Mouse (Mus musculus): ENCODE measurements around the gene Zg16. TPM values are rescaled to one million over a fixed set of nuclear protein-coding genes. Genes with fewer than 3 reads are reported as not detected.

Zg16 gene
- total RNA-seq, 2 experiments from 2014 or later = not detected

DNA sequence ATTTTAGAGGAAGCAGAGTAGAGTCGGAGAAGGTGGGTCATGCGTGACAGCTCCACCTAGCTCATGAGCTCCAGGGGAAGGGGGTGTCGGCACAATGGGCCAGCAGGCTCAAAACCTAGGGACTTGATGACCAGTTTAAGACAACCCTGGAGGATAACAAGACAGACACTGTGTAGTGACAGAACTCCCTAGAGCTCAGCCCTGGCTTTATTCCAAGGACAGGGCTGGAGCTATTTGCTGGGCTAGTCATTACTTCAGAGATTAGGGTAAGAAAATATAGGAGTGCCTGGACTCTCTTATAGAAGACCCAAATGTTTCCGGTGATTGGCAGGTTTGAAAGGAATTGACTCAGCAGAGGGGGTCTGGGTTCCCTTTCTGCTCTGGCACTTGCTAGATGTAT, 13.9 kb downstream of the Zg16 start:
- DNase-seq = no peak

GRCm38 (mm10) chr7:127070871-127071413, 16.2 kb downstream of the Zg16 start:
- DNase-seq = no peak

DNA sequence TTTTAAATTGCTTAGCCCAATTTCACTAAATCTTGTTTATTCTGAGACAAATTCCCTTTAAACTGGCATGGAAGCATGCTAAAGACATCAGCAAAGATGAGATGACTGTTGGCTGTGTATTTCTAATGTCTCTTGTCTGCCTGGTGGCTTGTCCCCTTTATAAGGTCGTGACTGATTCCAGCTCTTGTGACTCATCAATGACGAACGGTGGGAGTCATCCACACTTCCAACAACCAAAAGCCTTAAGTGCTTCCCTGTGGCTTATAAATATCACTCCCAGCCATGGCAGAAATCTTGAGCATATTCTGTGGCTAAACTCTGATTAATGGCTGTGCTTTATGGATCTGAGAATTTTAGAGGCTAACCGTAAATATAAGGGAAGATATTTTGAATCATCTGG, 20.8 kb downstream of the Zg16 start:
- DNase-seq = no peak

- DNase-seq = no peak
Observed at GRCm38 (mm10) chr7:127065538-127065937, 21.6 kb downstream of the Zg16 start.

GRCm38 (mm10) chr7:127055026-127055585, 32.0 kb downstream of the Zg16 start:
- no peak for DNase-seq

- peak; percentile 92 to 97 for DNase-seq
Observed at GRCm38 (mm10) chr7:127041851-127042672, 45.1 kb downstream of the Zg16 start, which contains the start of gene Kif22. Gene Kif22 (minus strand): TSS chr7:127042471.

GRCm38 (mm10) chr7:127031244-127031643, 55.9 kb downstream of the Zg16 start:
- no peak for DNase-seq

DNA sequence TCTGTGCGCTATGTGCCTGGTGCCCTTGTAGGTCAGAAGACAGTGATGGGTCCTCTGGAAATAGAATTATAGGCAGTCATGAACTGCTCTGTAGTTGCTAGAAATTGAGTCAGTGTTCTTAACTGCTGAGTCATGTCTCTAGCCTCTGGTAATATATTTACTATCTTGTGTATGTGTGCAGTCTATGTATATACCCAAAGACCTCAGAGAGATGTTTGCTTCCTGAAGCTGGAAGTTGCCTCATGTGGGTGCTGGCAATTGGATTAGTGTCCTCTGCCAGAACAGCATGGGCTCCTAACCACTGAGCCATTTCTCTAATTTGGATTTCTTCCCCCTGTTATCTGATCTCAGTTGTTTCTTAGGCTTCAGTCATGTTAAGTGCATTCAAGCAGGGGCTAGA, 57.0 kb downstream of the Zg16 start:
- DNase-seq = no peak

- no peak for DNase-seq
Observed at GRCm38 (mm10) chr7:127027885-127028284, 59.2 kb downstream of the Zg16 start.

DNA sequence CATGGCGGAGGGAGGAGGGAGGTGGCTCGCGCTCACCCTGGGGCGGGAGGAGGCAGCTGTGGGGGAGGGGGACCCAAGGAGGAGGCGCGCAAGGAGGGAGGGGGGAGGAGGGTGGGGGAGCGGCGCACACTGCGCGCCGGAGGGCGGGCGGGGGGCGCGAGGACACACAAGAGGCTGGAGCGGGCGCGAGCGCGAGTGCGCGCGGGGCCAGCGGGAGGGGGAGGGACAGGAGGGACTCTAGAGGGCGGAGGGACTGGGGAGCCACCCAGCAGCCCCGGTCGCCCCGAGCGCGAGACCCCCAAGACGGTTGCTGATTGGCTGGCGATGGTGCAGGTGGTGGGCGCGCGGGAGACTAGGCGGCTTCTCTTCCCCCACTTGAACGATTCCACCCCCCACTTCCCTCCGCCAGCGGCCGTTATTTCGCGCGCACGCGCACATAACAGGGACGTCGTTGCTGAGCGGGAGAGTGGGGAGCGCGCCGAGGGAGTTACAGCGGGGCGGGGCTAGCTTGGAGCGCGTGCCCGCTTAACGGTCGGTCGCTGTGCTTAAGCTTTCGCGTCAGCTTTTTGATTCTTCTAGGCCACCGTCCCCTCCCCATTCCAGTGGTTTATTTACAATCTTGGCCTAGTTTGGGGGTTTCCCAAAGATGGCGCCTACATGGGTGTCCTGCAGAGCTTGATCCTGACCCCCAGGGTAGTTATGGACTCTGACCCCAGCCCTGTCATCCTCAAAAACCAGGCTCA, 60.0 kb downstream of the Zg16 start, which contains the start of gene Maz:
Maz (minus strand) TSS at position 54 of the 743 bp plus-strand sequence.
- peak; percentile 100 for DNase-seq

DNA sequence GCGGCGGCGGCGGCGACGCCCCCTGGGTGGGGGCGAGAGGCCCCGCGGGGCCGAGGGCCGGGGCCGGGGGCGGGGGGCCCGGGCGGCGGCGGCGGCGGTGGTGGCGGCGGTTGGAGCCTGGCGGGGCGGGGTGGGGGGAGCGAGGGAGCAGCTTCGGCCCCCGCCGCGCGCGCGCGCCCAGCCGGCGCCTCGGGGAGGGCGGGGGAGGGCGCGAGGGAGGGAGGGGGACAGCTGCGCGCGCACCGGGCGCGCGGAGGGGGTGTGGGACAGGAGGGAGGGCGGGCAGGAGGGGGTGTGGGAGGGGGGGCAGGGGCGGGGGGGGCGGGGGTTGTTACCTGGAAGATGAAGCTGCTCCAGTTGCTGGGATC, 60.5 kb downstream of the Zg16 start:
- no peak for DNase-seq

DNA sequence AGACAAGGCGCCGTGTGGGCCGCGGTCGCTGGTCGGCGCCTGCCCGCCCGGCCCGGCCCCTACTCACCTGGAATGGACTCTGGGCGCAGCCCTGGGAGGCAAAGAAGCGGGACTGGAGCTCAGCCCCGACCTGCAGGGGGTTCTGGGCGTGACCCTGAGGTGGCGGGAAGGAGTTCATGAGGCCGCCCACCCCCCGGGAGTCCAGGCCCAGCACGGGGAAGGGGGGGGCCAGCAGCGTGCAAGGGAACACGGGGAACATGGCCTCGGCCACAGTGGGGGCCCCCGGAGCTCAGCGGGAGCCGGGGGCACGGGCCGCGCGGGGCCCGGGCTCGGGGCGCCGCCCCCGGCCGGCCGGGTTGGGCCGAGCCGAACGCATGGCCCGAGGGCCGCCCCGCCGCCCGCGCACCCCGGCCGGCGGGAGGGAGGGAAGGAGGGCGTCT, 60.9 kb downstream of the Zg16 start:
- peak; percentile 74 to 75 for DNase-seq

GRCm38 (mm10) chr7:127025556-127026160, 61.5 kb downstream of the Zg16 start:
- peak in 1 of 2 experiments; percentile 67 for DNase-seq

GRCm38 (mm10) chr7:127024755-127025555, 62.2 kb downstream of the Zg16 start:
- DNase-seq = peak; percentile 85 to 87

DNA sequence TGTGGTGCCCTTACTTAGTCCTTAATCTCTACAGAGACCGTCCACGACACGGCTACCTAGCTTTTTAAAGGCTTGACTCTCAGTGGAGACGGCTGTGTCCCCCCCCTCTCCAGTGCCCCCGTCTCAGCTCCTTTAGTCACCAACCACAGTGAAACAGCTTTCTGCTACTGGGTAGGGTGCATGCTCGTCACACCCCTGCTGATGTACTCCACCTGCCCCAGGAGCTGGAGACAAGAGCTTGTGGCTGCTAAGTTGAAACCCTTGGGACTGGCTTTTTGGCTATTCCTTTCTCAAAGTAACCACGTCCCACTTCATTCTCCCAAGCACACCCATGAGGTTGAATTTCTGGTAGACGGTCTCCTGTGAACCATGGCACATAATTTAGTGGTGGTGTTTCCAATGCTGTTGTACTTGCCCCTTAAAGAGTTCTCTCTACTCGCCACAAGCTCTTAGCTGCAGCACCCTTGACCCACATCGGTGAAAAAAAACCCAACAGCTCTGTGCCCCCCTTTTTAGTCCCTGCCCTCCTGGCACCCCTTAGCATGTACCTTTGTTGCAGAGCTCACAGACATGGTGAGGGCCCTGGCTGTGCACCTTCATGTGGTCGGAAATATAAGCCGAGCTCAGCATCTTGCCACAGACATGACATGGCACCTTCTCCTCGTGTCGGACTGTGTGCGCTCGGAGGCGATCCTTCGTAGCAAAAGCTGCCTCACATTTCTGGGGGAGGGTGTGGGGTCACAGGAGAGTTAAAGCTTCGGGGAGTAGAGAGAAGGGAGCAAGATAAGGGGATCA, 63.0 kb downstream of the Zg16 start:
- DNase-seq = peak in 1 of 2 experiments; percentile 26

DNA sequence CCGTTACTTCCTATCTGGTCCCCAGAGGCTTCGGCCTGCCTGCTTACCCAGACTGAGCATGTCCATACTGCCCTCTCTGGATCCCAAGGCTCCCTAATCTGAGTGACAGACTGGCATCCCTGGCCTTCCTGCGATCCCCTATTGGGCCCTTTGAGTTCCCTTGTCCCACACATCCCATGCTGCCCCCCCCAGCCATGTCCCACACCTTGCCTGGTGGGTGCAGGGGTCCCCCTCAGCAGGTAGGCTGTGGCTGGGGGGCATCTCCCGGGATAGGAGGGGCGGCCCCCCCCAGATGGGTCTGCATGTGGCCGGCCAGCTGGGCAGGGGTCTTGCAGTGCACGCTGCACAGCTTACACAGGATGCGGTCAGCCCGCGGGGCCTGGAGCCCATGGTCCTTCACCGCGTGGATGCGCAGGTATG, 63.8 kb downstream of the Zg16 start:
- peak in 1 of 2 experiments; percentile 20 for DNase-seq

GRCm38 (mm10) chr7:127022528-127023271, 64.4 kb downstream of the Zg16 start:
- DNase-seq = no peak

GRCm38 (mm10) chr7:127021563-127022527, 65.3 kb downstream of the Zg16 start:
- no peak for DNase-seq
